Mouse (Mus musculus) limb, embryonic 13.5 days (tissue): ENCODE data around the gene Entr1. TPM values are rescaled to one million over a fixed set of nuclear protein-coding genes. Genes with fewer than 3 reads are reported as not detected.
A peak's percentile ranks its signal among the peaks of the same experiment; 100 is the strongest.

Source experiments
- ATAC-seq: fragments of 200-750 bp; cut with Nextera tagmentation; 2 replicates; pipeline ENCODE4 v1.8.0; 2017; ENCODE audit warnings: low read depth, moderate number of reproducible peaks, moderate TSS enrichment; ENCODE audit not compliant: low FRiP score
- H3K27ac ChIP-seq: fragments of 300-500 bp; sonication (generic); 2 replicates; pipeline ENCODE4 v1.5.1; 2015; ENCODE audit warnings: inconsistent platforms, mild to moderate bottlenecking, moderate library complexity
- H3K27me3 ChIP-seq: fragments of 300-500 bp; sonication (generic); 2 replicates; pipeline ENCODE4 v1.6.1; 2015; ENCODE audit warnings: mild to moderate bottlenecking, inconsistent platforms
- H3K36me3 ChIP-seq: fragments of 300-500 bp; sonication (generic); 2 replicates; pipeline ENCODE4 v1.6.1; 2015; ENCODE audit warnings: inconsistent platforms, mild to moderate bottlenecking, moderate library complexity
- H3K4me1 ChIP-seq: fragments of 300-500 bp; sonication (generic); 2 replicates; pipeline ENCODE4 v1.6.1; 2015; ENCODE audit warnings: inconsistent platforms
- H3K4me2 ChIP-seq: fragments of 300-500 bp; sonication (generic); replicated peaks from 2 replicates; pipeline ENCODE4 v1.6.1; 2015; ENCODE audit warnings: inconsistent platforms, mild to moderate bottlenecking, moderate library complexity
- H3K4me3 ChIP-seq: fragments of 300-500 bp; sonication (generic); 2 replicates; pipeline ENCODE4 v1.5.1; 2015; ENCODE audit warnings: moderate library complexity, mild to moderate bottlenecking, inconsistent platforms
- H3K9ac ChIP-seq: fragments of 300-500 bp; sonication (generic); 2 replicates; pipeline ENCODE4 v1.6.1; 2015; ENCODE audit warnings: mild to moderate bottlenecking, inconsistent platforms
- H3K9me3 ChIP-seq: fragments of 300-500 bp; sonication (generic); 2 replicates; pipeline ENCODE4 v1.6.1; 2016; ENCODE audit warnings: inconsistent platforms
- WGBS: fragments of 180-500 bp; shearing (Covaris S2); methylation state at CpG from one replicate; pipeline ENCODE4 v1.1.7; 2015; 5-methylcytosine and 5-hydroxymethylcytosine counted together
- polyA plus RNA-seq: library from polyadenylated mRNA; unstranded; fragments of >200 nt; fragmentation: Nextera tagmentation; extraction: Ambion mirVana; gene quantifications from 2 replicates; pipeline ENCODE4 v1.2.1, GENCODE M21; 2015

Gene Entr1
- 141 and 146 TPM in 2 replicates for polyA plus RNA-seq

DNA sequence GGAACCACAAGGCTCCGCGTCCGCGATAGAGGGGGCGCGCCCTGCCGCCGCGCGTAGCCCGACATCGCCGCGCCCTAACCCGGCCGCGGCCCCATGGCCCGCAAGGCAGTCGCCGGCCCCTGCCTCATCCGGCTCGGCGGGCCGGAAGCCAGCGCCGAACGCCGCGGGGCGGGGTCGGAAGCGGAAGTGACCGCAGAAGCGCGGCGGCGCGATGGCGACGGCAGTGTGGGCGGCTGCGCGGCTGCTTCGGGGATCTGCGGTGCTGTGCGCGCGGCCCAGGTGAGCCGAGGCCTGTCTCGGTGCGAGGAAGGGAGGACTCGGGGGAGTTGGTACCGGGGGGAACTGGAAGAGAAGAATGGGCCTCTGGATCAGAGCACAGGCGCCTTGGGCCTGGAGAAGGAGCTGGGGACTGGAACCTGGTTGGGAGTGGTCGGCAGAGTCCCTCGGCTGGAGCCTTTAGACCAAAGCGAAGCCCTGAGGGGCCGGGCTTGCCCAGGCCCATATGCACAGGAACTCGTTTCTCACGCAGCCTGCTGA lies at the start of gene Entr1, which contains the start of gene Pmpca:
TSS of gene Entr1 (minus strand) at position 163 of the 537 bp plus-strand sequence.
TSS of gene Pmpca (plus strand) at position 186 of the 537 bp plus-strand sequence.
- 1% methylated on average over 50 of the region's 60 CpGs for WGBS
- peak within 1 kb of the TSS; percentile 69; the same call in 1 of the 2 replicates for H3K27ac ChIP-seq
- peak; percentile 89 for ATAC-seq

GRCm38 (mm10) chr2:26438373-26438772 lies 49.3 kb upstream of the Entr1 start:
- H3K4me1 ChIP-seq, result peaks cover 20% of the 10 kb centered on the region
- H3K27me3 ChIP-seq, result no peaks in the 10 kb centered on the region
- 87% methylated on average over 7 of the region's 7 CpGs for WGBS
- H3K27ac ChIP-seq, result no peak overlapping the region
- no peaks in the 10 kb centered on the region for H3K9me3 ChIP-seq
- no peak overlapping the region for H3K4me3 ChIP-seq
- ATAC-seq, result no peak
- no peak overlapping the region for H3K4me2 ChIP-seq
- peak overlapping the region; percentile 36 for H3K9ac ChIP-seq
- peaks cover 82% of the 10 kb centered on the region for H3K36me3 ChIP-seq

More for the DNA sequence above, at the start of gene Entr1, which contains the start of gene Pmpca:
- no peaks in the 10 kb centered on the region for H3K27me3 ChIP-seq
- H3K4me3 ChIP-seq, result peak within 1 kb of the TSS; percentile 94
- peak within 1 kb of the TSS; percentile 96 for H3K9ac ChIP-seq
- peak within 1 kb of the TSS; percentile 90 for H3K4me2 ChIP-seq
- peaks cover 76% of the 10 kb centered on the region for H3K36me3 ChIP-seq
- no peaks in the 10 kb centered on the region for H3K9me3 ChIP-seq
- H3K4me1 ChIP-seq, result peaks cover 19% of the 10 kb centered on the region

- no peak for ATAC-seq
- peak overlapping the region; percentile 20; the same call in 1 of the 2 replicates for H3K9ac ChIP-seq
- 72% methylated on average over 4 of the region's 4 CpGs for WGBS
Observed at GRCm38 (mm10) chr2:26437221-26437620, 48.1 kb upstream of the Entr1 start.

GRCm38 (mm10) chr2:26434791-26435572 lies 45.9 kb upstream of the Entr1 start:
- Histone ChIP-seq H3K4me2 (no peak overlapping the region), H3K27me3 (no peaks in the 10 kb centered on the region), H3K36me3 (peaks cover 95% of the 10 kb centered on the region), H3K9me3 (no peaks in the 10 kb centered on the region), H3K9ac (no peak overlapping the region), H3K4me3 (no peak overlapping the region), H3K27ac (no peak overlapping the region), H3K4me1 (peaks cover 13% of the 10 kb centered on the region; the same call in 1 of the 2 replicates)
- 92% methylated on average over 7 of the region's 7 CpGs for WGBS
- ATAC-seq, result no peak

More at GRCm38 (mm10) chr2:26437221-26437620, 48.1 kb upstream of the Entr1 start:
- H3K4me3 ChIP-seq, result no peak overlapping the region
- H3K9me3 ChIP-seq, result no peaks in the 10 kb centered on the region
- no peak overlapping the region for H3K4me2 ChIP-seq
- no peak overlapping the region for H3K27ac ChIP-seq
- H3K36me3 ChIP-seq, result peaks cover 93% of the 10 kb centered on the region
- H3K4me1 ChIP-seq, result peaks cover 13% of the 10 kb centered on the region; the same call in 1 of the 2 replicates
- H3K27me3 ChIP-seq, result no peaks in the 10 kb centered on the region

DNA sequence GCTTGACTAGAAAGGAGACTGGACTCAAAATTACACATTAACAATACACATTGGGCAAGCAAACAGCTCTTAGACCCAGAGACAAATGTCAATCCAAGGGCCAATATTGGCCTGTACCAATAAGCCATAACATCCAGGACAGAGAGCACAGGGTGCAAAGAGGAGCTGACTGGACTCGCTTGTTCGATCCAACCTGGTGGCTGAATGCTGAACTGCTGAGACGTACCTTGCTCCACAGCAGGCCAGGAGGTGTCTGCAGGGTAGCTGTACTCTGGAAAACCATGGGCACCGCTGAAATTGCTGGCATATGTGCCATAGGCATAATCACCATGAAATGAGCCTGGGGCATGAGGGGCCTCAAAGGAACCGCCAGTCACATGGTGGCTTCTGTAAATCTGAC lies 40.7 kb upstream of the Entr1 start:
- H3K36me3 ChIP-seq, result peaks cover 97% of the 10 kb centered on the region
- no peak overlapping the region for H3K27ac ChIP-seq
- no peak overlapping the region for H3K4me2 ChIP-seq
- H3K27me3 ChIP-seq, result no peaks in the 10 kb centered on the region
- H3K4me1 ChIP-seq, result no peaks in the 10 kb centered on the region
- ATAC-seq, result no peak
- 92% methylated on average over 5 of the region's 5 CpGs for WGBS
- H3K9me3 ChIP-seq, result no peaks in the 10 kb centered on the region
- no peak overlapping the region for H3K9ac ChIP-seq
- H3K4me3 ChIP-seq, result no peak overlapping the region

- no peak for ATAC-seq
- 93% methylated on average over 2 of the region's 2 CpGs for WGBS
- H3K9me3 ChIP-seq, result no peaks in the 10 kb centered on the region
- no peak overlapping the region for H3K4me2 ChIP-seq
- H3K27me3 ChIP-seq, result no peaks in the 10 kb centered on the region
- H3K36me3 ChIP-seq, result peaks cover 97% of the 10 kb centered on the region
- H3K9ac ChIP-seq, result no peak overlapping the region
- no peaks in the 10 kb centered on the region for H3K4me1 ChIP-seq
- no peak overlapping the region for H3K4me3 ChIP-seq
- no peak overlapping the region for H3K27ac ChIP-seq
Observed at GRCm38 (mm10) chr2:26424541-26424940, 35.4 kb upstream of the Entr1 start.

DNA sequence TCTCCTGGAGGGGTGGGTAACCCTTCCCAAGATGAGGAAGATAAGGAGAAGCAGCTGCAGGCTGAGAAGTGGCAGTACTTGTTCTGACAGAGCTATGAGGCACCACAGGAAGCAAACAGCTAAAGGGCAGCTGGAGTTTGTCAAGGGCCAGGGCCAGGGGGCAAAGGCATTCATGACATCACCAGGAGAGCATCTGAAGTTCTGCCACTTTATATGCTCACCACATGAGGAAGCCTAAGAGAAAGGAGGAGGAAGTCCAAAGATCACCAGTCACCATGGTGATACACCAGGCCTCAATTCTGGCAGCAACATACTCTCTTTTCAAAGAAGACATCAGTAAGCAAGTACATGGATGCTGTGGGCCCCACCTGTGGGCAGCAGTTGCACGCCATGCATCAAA lies 34.0 kb upstream of the Entr1 start:
- H3K4me2 ChIP-seq, result no peak overlapping the region
- 86% methylated on average over 1 of the region's 1 CpGs for WGBS

GRCm38 (mm10) chr2:26421969-26422368 lies 32.9 kb upstream of the Entr1 start:
- Histone ChIP-seq H3K4me1 (no peaks in the 10 kb centered on the region), H3K4me2 (no peak overlapping the region), H3K9ac (no peak overlapping the region), H3K27me3 (no peaks in the 10 kb centered on the region), H3K27ac (no peak overlapping the region), H3K9me3 (no peaks in the 10 kb centered on the region), H3K36me3 (peaks cover 98% of the 10 kb centered on the region), H3K4me3 (no peak overlapping the region)
- no peak for ATAC-seq
- WGBS, result 89% methylated on average over 2 of the region's 2 CpGs

More for the DNA sequence above, 34.0 kb upstream of the Entr1 start:
- H3K27ac ChIP-seq, result no peak overlapping the region
- no peaks in the 10 kb centered on the region for H3K9me3 ChIP-seq
- H3K36me3 ChIP-seq, result peaks cover 97% of the 10 kb centered on the region
- no peak for ATAC-seq
- H3K27me3 ChIP-seq, result no peaks in the 10 kb centered on the region
- no peaks in the 10 kb centered on the region for H3K4me1 ChIP-seq
- no peak overlapping the region for H3K9ac ChIP-seq
- no peak overlapping the region for H3K4me3 ChIP-seq

GRCm38 (mm10) chr2:26418120-26418519 lies 29.0 kb upstream of the Entr1 start:
- Histone ChIP-seq H3K9ac (no peak overlapping the region), H3K4me2 (no peak overlapping the region), H3K27me3 (no peaks in the 10 kb centered on the region), H3K4me3 (no peak overlapping the region), H3K36me3 (peaks cover 98% of the 10 kb centered on the region), H3K9me3 (no peaks in the 10 kb centered on the region), H3K4me1 (no peaks in the 10 kb centered on the region), H3K27ac (no peak overlapping the region)
- 90% methylated on average over 1 of the region's 1 CpGs for WGBS
- no peak for ATAC-seq

GRCm38 (mm10) chr2:26417066-26417465 lies 27.9 kb upstream of the Entr1 start:
- H3K4me3 ChIP-seq, result no peak overlapping the region
- no peaks in the 10 kb centered on the region for H3K9me3 ChIP-seq
- no peak for ATAC-seq
- peaks cover 98% of the 10 kb centered on the region for H3K36me3 ChIP-seq
- no peaks in the 10 kb centered on the region for H3K4me1 ChIP-seq
- no peak overlapping the region for H3K27ac ChIP-seq
- no peak overlapping the region for H3K9ac ChIP-seq
- H3K4me2 ChIP-seq, result no peak overlapping the region
- no peaks in the 10 kb centered on the region for H3K27me3 ChIP-seq

- WGBS, result 74% methylated on average over 5 of the region's 5 CpGs
- no peaks in the 10 kb centered on the region for H3K9me3 ChIP-seq
- no peak overlapping the region for H3K27ac ChIP-seq
- no peak overlapping the region for H3K9ac ChIP-seq
- H3K4me2 ChIP-seq, result no peak overlapping the region
- H3K4me1 ChIP-seq, result peaks cover 25% of the 10 kb centered on the region
- ATAC-seq, result no peak
- no peaks in the 10 kb centered on the region for H3K27me3 ChIP-seq
- no peak overlapping the region for H3K4me3 ChIP-seq
- peaks cover 71% of the 10 kb centered on the region for H3K36me3 ChIP-seq
Observed at GRCm38 (mm10) chr2:26410931-26411411, 21.9 kb upstream of the Entr1 start.

DNA sequence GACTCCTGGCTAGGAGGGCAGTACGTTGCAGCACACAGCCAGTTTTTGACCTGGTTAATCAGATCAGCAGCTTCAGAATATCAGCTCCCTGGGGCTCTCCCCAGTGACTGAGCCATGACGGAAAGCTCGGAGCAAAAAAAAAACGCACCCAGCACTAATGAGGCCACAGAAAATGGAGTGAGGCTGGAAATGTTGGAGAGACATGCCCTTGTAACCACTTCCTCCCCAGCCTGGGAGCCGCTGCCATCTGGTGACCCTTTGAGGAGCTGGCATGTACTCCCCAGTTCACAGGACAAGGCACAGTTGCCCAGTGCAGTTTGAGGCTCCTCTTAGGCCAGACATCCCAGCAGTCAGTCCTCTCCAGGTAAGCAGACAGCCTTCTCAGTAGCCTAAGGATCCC lies 21.0 kb upstream of the Entr1 start:
- H3K27ac ChIP-seq, result no peak overlapping the region
- WGBS, result 81% methylated on average over 5 of the region's 5 CpGs
- no peak overlapping the region for H3K4me2 ChIP-seq
- no peak overlapping the region for H3K4me3 ChIP-seq
- H3K36me3 ChIP-seq, result peaks cover 68% of the 10 kb centered on the region
- no peak for ATAC-seq
- H3K9me3 ChIP-seq, result no peaks in the 10 kb centered on the region
- H3K27me3 ChIP-seq, result no peaks in the 10 kb centered on the region
- peaks cover 33% of the 10 kb centered on the region for H3K4me1 ChIP-seq
- H3K9ac ChIP-seq, result no peak overlapping the region
